Mouse (Mus musculus) testis, adult 2 months (tissue): Measurements from ENCODE around the gene Fbxo24.

Source experiments
- CTCF ChIP-seq: fragments of 200-500 bp; IDR thresholded peaks from 2 replicates; pipeline ENCODE4 v1.5.1; 2012; ENCODE audit warnings: low read depth, mild to moderate bottlenecking, inconsistent platforms, low read length, moderate library complexity; ENCODE audit not compliant: control insufficient read depth, insufficient read depth, insufficient replicate concordance
- POLR2A ChIP-seq: fragments of 200-500 bp; IDR thresholded peaks from 2 replicates; pipeline ENCODE4 v1.6.1; 2012; ENCODE audit warnings: low read depth, mild to moderate bottlenecking, inconsistent platforms, low read length, moderate library complexity; ENCODE audit not compliant: control insufficient read depth

GRCm38 (mm10) chr5:137582702-137583101, 46.1 kb downstream of the Fbxo24 start:
- no peak for TF ChIP-seq POLR2A
- no peak for TF ChIP-seq CTCF
